Mouse (Mus musculus) adrenal gland, adult 18-20 months (tissue): ENCODE measurements at regions not wholly inside any gene's neighbourhood (a gene's known extent, or its start where the extent isn't known, plus 50 kb on each side); places are given as distances from the start of the nearest gene placed in this dataset.
A peak's percentile ranks its signal among the peaks of the same experiment; 100 is the strongest.

Experiments used
- DNase-seq, 2 experiments: peaks; one replicate each; pipeline ENCODE4 v3.0.0; 2021 to 2022; ENCODE audit warnings: low spot score in 2 of 2

- DNase-seq, result no peak
Observed at GRCm38 (mm10) chr8:128212223-128212622, 146.2 kb upstream of the Nrp1 start.

DNA sequence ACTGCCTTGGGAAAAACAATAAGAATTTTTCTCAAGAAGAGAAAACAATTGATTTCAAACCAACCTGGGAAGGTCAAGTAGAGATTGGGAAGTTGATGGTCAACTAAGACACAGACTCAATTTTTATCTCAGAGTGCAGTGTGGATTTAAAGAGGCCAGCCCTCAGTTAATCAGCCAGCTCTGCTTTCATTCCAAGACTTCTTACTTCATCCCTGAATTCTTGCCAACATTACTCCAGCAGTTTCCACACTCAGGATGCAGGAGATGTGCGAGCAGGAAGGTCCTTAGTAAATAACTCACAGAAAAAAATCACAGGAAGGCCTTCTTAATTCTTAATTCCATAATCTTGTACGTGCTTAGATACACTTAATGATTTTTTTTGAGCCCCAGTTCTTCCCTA, 144.1 kb upstream of the Nrp1 start:
- no peak for DNase-seq

DNA sequence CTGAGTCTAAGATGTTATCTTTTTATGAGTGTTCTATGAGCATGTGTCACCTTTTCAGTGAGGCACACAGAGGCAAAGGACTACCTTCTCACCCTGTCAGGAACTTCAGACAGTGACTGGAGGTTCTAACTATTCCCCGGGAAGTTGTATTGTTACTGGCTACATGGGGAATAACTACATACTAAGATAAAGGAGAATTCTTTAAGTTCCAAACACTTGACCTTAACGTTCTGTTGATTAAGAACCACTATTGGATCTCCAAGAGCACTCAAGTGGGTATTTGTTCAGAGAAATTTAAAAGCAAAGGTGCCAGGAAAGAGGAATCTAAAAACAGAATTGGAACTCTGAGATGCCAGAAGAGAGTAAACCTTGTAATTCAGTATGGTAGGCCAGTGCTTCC, 139.5 kb upstream of the Nrp1 start:
- no peak for DNase-seq

DNA sequence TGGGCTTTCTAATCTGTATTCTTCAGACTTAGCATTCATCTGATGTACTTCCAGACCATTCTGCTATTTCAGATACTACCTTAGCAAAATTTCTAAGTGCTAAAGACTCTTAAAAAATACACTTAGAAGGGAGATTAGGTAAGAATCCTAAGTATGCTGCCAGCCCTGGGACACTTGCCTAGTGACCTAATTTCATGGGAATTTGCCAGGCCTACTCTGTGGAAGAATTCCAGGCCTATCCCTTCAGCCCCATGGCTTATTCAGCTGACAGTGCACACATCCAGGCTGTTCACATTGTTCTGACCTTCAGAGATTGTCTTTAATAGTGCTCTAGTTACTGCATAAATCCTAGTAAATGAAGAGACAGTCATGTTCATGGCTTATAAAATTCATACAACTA, 138.9 kb upstream of the Nrp1 start:
- DNase-seq, result peak; percentile 53 to 54

- DNase-seq, result no peak
Observed at GRCm38 (mm10) chr8:128223092-128223491, 135.3 kb upstream of the Nrp1 start.

DNA sequence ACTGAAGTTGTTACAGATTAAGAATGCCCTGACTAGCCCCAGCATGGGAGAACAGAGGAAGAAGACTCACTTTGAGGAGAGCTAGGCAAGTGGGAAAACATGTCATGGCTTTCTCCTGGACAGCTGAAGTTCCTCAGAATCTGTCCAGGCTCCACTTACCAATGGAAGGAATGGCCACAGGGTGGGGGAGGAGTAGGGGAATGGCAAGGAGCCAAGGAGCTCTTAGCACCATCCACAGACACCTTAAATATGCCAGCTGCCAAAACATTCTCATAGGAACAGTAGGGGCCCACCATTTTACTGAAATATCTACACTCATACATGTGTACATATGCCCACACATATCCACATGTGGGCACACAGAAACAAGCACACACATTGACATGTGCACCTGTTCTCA, 134.9 kb upstream of the Nrp1 start:
- no peak for DNase-seq

- no peak for DNase-seq
Observed at GRCm38 (mm10) chr8:128225123-128225522, 133.3 kb upstream of the Nrp1 start.

DNA sequence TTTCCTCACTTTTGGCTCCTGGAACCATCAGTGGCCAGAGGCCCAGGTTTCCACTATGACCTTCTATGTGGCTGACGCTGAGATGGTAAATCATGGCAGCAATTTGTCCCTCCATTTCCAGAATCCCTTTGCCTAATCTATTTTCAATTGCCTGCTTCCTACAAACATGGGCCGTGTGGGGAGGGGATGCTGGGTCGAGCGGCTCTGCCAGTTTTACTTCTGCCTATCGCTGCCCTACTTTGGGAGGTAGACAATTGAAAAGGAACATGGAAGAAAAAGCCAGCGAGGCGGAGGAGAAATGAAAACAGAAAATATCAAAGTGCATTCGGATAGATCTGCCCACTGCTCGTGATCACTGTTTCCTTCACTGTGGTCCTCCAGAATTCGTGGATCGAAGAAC, 123.3 kb upstream of the Nrp1 start:
- no peak for DNase-seq

DNA sequence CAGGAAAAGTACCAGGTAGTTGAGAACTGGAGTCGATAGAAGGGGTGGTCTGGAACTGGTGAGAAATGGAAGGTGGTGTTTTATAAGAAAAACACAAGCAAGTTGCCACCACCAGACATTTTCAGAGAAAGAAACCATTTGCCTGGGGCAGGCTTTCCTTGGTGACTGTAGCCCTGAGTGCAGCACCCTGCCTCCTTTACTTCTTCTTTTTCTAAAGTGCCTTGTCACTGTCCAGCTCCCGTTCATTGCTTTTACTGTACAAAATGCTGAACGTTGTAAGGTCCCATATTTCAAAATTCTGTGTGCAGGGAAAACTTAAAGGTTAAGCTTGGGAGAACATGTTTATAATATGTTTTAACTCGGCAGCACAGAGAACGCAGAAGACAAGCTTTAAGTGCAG, 122.9 kb upstream of the Nrp1 start:
- no peak for DNase-seq

DNA sequence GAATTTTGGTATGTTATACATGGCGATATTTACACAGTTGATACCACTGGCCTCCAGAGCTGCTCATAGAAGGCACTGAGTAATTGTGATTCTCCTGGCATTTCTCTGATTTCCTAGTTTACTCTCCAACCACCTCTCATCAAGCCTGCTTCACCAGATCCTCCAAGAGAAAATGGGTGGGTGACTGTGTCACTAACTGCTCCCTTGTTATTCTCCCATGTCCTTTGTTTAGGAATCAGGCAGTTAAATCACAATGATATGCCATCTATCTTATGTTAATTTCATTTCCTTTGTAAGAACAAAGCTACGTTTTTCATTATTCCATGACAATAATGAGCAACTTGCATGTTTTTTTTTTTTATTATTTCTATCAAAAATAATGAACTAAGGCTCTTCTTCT, 122.3 kb upstream of the Nrp1 start:
- DNase-seq, result no peak

DNA sequence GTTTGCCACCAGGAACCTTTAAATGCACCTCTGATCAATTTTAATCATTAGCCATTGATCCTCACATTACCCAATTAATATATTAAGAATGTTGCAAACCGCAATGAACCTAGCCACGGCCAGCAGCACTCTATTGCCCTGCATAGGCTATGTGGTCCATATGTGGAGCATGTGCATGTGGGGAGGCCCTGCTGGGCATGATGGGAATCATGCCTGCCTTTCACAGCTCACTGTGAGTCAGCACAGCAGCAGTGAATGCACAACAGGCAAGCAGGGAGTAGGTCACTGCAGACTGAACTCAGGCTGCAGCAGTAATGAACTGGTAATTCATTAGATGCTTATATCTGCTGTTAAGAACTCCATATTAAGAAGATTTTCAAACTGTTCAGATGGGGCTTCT, 119.5 kb upstream of the Nrp1 start:
- no peak for DNase-seq

GRCm38 (mm10) chr8:128239783-128240182, 118.6 kb upstream of the Nrp1 start:
- DNase-seq, result no peak

GRCm38 (mm10) chr8:128241200-128241599, 117.2 kb upstream of the Nrp1 start:
- DNase-seq, result no peak

DNA sequence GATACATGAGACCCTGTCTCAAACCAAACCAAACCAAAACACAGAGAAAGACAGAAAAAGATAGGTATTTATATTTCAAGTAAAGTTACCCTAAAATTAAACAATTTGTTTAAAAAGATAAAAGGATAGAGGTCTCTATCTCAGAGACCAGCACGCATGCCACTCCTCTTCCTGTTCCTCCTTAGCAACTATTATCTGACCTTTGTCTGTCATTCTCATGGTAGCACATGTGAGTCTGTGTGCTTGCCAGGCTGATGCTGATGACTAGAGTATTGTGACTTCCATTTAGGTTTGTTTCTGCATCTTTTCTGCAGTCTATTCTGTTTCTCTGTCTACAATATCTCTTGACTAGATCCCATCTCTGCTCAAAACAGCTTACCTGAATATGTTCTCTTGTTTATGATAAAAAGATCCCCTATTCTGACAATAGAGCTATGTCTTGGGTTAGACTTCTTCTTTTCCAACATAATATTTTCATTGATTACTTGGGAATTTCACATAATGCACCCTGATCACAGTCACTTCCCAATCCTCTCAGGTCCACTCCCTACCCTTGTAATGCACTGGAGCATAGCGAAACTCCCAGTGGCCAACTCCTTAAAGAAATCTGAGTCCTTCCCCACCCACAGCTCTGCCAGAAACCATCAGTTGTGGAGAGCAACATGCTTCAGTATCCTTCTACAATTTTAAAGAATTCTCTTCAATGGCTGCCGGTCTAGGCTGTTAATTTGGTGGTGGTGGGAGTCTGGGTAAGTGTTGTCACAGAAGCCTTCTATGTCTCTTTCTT, 115.7 kb upstream of the Nrp1 start:
- no peak for DNase-seq

- DNase-seq, result no peak
Observed at GRCm38 (mm10) chr8:128251723-128252122, 106.7 kb upstream of the Nrp1 start.

DNA sequence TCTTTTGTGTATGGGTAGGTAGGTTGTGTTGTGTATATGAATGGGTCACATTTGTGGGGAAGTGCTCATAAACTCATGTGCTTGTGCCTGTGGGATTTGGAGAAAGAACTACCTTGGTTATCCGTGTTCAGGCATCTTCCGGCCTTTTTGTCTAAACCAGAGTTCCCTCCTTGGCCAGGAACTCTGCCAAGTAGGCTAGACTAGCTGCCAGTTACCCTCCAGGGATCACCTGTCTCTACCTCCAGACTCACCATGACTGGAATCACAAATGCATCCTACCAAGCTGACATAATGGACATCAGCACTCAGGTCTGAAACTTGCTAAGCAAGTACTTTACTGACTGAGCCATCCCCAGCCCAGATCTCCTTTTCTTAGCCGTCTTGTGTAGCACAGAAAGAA, 97.6 kb upstream of the Nrp1 start:
- no peak for DNase-seq

DNA sequence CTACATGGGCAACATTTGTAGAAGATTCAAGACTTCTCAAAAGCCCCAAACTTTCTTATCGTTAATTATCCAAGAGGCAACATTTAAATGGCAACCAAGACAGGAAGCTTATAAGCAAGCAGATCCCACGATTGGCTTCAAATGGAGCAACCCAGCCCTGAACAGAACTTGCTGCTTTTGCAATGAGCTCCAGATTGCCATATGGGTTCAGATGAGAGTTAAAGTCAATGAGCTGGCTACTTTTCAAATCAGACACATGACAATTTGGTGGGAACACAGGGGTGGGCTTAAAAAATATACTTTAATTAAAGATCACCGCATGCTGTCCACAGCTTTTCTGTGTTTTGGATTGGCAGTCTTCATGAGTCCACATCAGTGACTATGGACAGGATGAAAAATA, 97.0 kb upstream of the Nrp1 start:
- DNase-seq, result no peak

DNA sequence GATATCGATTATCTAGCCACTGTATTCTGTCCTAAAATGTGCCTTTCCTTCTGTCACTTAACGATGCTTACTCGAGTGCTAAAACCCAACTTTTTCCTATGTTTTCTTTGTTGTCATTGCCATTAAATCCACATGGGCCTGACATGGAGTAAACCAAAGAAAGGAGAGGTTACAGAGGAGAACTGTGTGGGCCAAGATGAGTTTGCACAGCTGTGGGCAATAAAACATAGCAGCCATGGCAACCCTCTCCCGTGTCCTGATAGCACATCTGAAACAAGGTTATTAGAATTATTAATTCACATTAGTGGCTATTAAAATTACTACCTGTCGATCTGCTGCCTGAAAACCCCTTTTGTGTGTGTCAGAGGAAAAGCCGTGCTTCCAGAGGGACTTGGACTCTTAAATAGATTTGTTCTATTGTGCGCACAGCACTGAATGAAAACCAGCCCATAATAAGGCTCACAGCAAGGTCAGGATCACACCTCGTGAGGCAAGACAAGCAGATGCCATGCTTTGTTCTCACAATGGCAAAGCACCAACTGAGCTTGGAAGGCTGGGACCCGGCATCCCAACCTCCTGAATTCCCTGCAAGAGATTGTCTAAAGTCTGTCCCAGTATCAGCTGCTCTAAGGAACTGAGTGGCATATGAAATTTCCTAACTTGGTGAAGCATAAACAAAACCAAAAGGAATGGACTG, 95.0 kb upstream of the Nrp1 start:
- DNase-seq, result no peak

GRCm38 (mm10) chr8:128267261-128267660, 91.1 kb upstream of the Nrp1 start:
- no peak for DNase-seq

DNA sequence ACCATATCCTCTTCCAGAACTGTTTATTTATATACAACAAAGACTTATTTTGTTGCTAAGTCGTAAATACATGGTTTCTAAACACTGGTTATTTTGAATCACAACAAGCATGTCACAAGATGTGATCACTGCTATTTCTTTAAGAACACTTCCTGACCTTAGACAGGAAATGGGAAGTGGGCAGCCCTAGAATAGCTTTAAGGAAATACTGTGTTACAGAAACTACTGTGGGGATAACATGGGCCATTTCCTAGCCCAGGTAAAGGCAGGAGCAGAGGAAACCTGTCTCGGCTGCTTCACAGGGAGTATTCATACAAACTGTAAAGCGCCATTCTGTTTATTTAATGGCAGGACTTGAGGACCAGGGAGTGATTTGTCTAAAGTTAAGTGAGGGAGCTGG, 90.4 kb upstream of the Nrp1 start:
- DNase-seq, result no peak

DNA sequence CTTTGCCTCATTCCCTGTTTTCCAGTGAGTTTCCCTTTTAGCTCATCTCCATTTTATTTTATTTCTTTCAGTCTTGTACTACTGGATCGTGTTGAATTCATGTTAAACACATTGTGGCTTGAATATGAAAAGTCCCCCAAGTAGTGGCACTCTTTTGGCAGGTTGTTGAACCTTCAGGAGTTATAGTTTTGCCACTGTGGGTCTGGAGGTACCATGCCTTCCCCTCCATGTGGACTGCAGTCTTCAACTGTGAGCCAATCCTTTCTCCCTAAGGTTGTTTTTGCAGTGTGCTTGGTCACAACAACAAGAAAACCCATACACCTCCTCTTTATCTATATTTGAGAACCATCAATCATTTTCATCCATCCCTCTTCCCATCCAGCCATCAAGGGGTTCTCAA, 88.9 kb upstream of the Nrp1 start:
- no peak for DNase-seq

DNA sequence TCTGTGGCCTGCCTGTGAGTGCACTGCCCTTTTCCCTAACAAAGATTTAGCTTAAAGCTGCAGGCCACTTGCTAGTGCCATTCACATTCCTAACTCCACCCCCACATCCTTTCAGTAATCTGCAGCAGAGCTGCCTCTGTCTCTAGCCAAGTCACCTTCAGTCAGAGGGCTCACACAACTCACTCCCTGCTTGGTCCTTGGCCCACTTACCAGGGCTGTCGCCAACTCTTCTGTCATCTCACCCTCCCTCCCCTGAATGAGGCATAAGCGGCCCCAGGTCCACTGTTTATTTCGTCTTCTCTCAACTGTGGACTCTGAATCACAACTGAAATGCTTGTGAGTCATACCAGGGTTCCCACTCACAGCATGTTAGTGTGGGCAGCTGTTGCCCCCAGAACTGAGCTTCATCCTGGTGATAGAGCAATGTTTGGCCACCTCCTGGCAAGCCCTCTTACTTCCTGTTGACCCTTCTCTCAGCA, 85.5 kb upstream of the Nrp1 start:
- DNase-seq, result peak; percentile 35 to 49

DNA sequence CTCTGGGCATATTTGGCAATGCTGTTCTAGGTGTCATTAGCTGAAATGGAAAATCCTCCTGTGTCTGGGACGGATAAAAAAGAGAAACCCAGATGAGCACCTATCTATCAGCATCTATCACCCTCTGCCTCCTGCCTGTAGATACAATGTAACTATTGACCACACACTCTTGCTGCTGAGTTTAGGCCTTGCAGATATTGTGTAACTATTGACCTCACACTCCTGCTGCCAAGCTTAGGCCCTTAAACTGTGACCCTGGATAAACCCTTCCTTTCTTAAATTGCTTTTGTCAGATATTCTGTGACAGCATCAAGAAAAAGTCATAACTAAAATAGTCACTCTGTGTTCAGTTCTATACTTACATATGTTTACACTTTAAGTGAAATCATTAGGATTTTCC, 81.9 kb upstream of the Nrp1 start:
- no peak for DNase-seq
